Mouse (Mus musculus) adrenal gland, adult 8-10 months (tissue): ENCODE data around the gene Bud23. TPM values are rescaled to one million over a fixed set of nuclear protein-coding genes. Genes with fewer than 3 reads are reported as not detected.

Experiments
- DNase-seq: peaks from one replicate; pipeline ENCODE4 v3.0.0; 2022
- total RNA-seq, 4 experiments: library from RNA; stranded (reverse); gene quantifications; 2 replicates each; pipeline ENCODE4 v1.2.4; 2022

Gene Bud23
- total RNA-seq, 4 experiments from 2014 or later = 54.5 to 56.7 (median 55.8) TPM

GRCm38 (mm10) chr5:135016224-135016759 is 48.5 kb downstream of the Bud23 start:
- DNase-seq = no peak

- no peak for DNase-seq
Observed at GRCm38 (mm10) chr5:135015497-135015896, 49.3 kb downstream of the Bud23 start.

- DNase-seq = no peak
Observed at GRCm38 (mm10) chr5:135012671-135013441, 51.9 kb downstream of the Bud23 start.

GRCm38 (mm10) chr5:135011809-135012613 is 52.7 kb downstream of the Bud23 start:
- DNase-seq = no peak

GRCm38 (mm10) chr5:135010841-135011743 is 53.7 kb downstream of the Bud23 start:
- DNase-seq = no peak

- no peak for DNase-seq
Observed at GRCm38 (mm10) chr5:135010320-135010709, 54.4 kb downstream of the Bud23 start.

- peak; percentile 89 for DNase-seq
Observed at GRCm38 (mm10) chr5:135009590-135010319, 55.0 kb downstream of the Bud23 start.

GRCm38 (mm10) chr5:135008671-135009589 is 55.8 kb downstream of the Bud23 start, which contains the start of gene Abhd11:
Gene Abhd11, plus strand, starts transcription at chr5:135009152.
- peak; percentile 99 for DNase-seq

- DNase-seq = no peak
Observed at GRCm38 (mm10) chr5:135007802-135008571, 56.8 kb downstream of the Bud23 start.

Other genes starting within 250 kb of the Bud23 start
- not detected for gene Tmem270, start 158.2 kb downstream of the Bud23 start, total RNA-seq
- not detected for gene Cldn13, start 149.4 kb downstream of the Bud23 start, total RNA-seq
- gene Mettl27, start 132.6 kb downstream of the Bud23 start, total RNA-seq = 10 to 100 TPM; 22.1 to 55.7 (median 44.6) TPM
- gene Cldn4, start 118.0 kb downstream of the Bud23 start, total RNA-seq = not detected
- 1 to 10 TPM in 3 of 4 experiments, not detected in 1; 1.1 to 1.5 (median 1.4) TPM for gene Cldn3, start 78.7 kb downstream of the Bud23 start, total RNA-seq
- 10 to 100 TPM; 52.4 to 65.4 (median 55.9) TPM for gene Abhd11, start 55.8 kb downstream of the Bud23 start, total RNA-seq
- gene Stx1a, start 41.5 kb downstream of the Bud23 start, total RNA-seq = 10 to 100 TPM in 3 of 4 experiments, 1 to 10 TPM in 1; 4.9 to 15.9 (median 12.1) TPM
- gene Dnajc30, start 757 bp downstream of the Bud23 start, total RNA-seq = 10 to 100 TPM; 35.8 to 42.0 (median 38.7) TPM
- gene Vps37d, start 13.3 kb upstream of the Bud23 start, total RNA-seq = 1 to 10 TPM; 2.2 to 6.5 (median 4.8) TPM
- gene Mlxipl, start 24.9 kb upstream of the Bud23 start, total RNA-seq = 10 to 100 TPM; 33.6 to 42.9 (median 37.8) TPM
- gene Tbl2, start 84.7 kb upstream of the Bud23 start, total RNA-seq = 10 to 100 TPM; 21.2 to 30.4 (median 25.6) TPM
- 10 to 100 TPM; 65.5 to 89.7 (median 78.2) TPM for gene Bcl7b, start 103.3 kb upstream of the Bud23 start, total RNA-seq
- 100 to 1,000 TPM in 1 of 4 experiments, 10 to 100 TPM in 3; 71.4 to 118 (median 94.8) TPM for gene Baz1b, start 122.3 kb upstream of the Bud23 start, total RNA-seq
- 10 to 100 TPM in 1 of 4 experiments, 1 to 10 TPM in 3; 2.8 to 10.5 (median 6.3) TPM for gene Fzd9, start 186.3 kb upstream of the Bud23 start, total RNA-seq